Mouse (Mus musculus): ENCODE measurements around the gene Agbl1. TPM values are rescaled to one million over a fixed set of nuclear protein-coding genes. Genes with fewer than 3 reads are reported as not detected.

Gene Agbl1
- total and polyA plus RNA-seq, 2 experiments from 2014 or later = 0.15 to 0.43 TPM

DNA sequence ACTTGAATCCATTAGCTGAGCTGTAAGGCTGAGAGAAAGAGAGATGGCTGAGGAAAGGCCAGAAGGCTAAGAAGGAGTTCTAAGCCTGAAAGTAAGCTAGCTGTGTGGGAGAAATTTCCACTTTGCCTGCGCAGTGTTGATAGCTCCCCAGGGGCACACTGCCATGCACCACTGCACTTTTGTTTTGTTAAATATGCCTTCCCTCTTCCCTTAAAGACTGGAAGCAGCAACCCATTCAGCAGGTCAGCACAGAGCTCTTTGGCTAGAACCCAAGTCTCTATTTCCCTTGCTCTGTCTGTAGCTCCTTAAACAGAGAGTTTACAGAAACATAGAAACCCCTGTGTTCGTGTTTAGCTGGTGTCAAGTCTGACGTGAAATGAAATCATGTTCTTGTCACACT lies 922.7 kb downstream of the Agbl1 start:
- no peak for TF ChIP-seq CTCF (IDR thresholded peaks at IDR 0.05; ENCODE audit: low read depth)
- Histone ChIP-seq H3K4me3 (ENCODE audit: low read depth, low read length) (no peak overlapping the region), H3K4me1 (ENCODE audit: insufficient read depth) (no peaks in the 10 kb centered on the region), H3K9ac (no peak overlapping the region), H3K27ac (ENCODE audit: low read depth, low read length) (no peak overlapping the region), H3K9me3 (ENCODE audit: low read length) (no peaks in the 10 kb centered on the region), H3K36me3 (ENCODE audit: insufficient read depth) (no peaks in the 10 kb centered on the region), H3K4me2 (ENCODE audit: low read depth) (no peak overlapping the region), H3K27me3 (ENCODE audit: insufficient read depth, low read length) (no peaks in the 10 kb centered on the region)
- ATAC-seq (no peak), DNase-seq (no peak)
- 9% methylated on average over 3 of the region's 3 CpGs for WGBS

GRCm38 (mm10) chr7:77152909-77153308 lies 923.2 kb downstream of the Agbl1 start:
- 39% methylated on average over 1 of the region's 1 CpGs for WGBS
- TF ChIP-seq CTCF (IDR thresholded peaks at IDR 0.05; ENCODE audit: low read depth) = no peak
- H3K9ac ChIP-seq = no peak overlapping the region
- no peak overlapping the region for H3K4me3 ChIP-seq (ENCODE audit: low read depth, low read length)
- DNase-seq = no peak
- no peaks in the 10 kb centered on the region for H3K27me3 ChIP-seq (ENCODE audit: insufficient read depth, low read length)
- no peaks in the 10 kb centered on the region for H3K36me3 ChIP-seq (ENCODE audit: insufficient read depth)
- no peaks in the 10 kb centered on the region for H3K4me1 ChIP-seq (ENCODE audit: insufficient read depth)
- H3K4me2 ChIP-seq (ENCODE audit: low read depth) = no peak overlapping the region
- H3K27ac ChIP-seq (ENCODE audit: low read depth, low read length) = no peak overlapping the region
- ATAC-seq = no peak
- H3K9me3 ChIP-seq (ENCODE audit: low read length) = no peaks in the 10 kb centered on the region

DNA sequence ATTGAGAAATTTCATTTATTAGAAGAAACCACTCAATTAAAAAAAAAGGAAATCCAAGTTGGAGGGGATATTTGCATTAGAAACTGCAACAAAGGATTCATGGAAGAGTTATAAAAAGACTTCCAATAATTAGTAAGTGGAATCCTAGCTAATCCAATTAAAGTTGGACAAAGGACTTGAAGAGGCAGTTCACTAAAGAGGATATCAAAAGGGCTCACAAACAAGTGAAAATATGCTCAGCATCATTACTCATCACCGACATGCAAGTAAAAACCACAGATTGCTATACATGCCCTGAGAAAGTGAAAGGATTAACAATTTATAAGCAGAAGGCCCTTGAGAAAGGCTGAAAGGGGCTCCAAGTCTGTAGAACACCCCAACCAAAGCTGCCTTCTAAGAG lies 935.2 kb downstream of the Agbl1 start:
- Histone ChIP-seq H3K27me3 (ENCODE audit: insufficient read depth, low read length) (no peaks in the 10 kb centered on the region), H3K36me3 (ENCODE audit: insufficient read depth) (no peaks in the 10 kb centered on the region), H3K4me3 (ENCODE audit: low read depth, low read length) (no peak overlapping the region), H3K4me2 (ENCODE audit: low read depth) (no peak overlapping the region), H3K9me3 (ENCODE audit: low read length) (no peaks in the 10 kb centered on the region), H3K9ac (no peak overlapping the region), H3K4me1 (ENCODE audit: insufficient read depth) (no peaks in the 10 kb centered on the region), H3K27ac (ENCODE audit: low read depth, low read length) (no peak overlapping the region)
- ATAC-seq (no peak), DNase-seq (no peak)
- no peak for TF ChIP-seq CTCF (IDR thresholded peaks at IDR 0.05; ENCODE audit: low read depth)
- WGBS = 29% methylated on average over 1 of the region's 1 CpGs
